Comparison of ENCODE assay signal across 17 mouse cellular contexts in genomic region chr16:38245849-38246585, GRCm38 (mm10). TPM values are rescaled to one million over a fixed set of nuclear protein-coding genes. Genes with fewer than 3 reads are reported as not detected.
"Had no signal": no experiment of that assay in that cellular context is flagged by ENCODE, and none has a peak within 500 bp of the region (broad histone marks: within the 10 kb centered on the region; RNA-seq: fewer than 3 reads in every experiment).

No protein-coding gene starts in this region.

- H3K4me3 ChIP-seq: limb, embryonic 13.5 days; liver, embryonic 15.5 days; midbrain, embryonic 10.5 days had no signal

- H3K4me1 ChIP-seq: liver, embryonic 15.5 days had no signal

- H3K4me2 ChIP-seq: limb, embryonic 13.5 days; liver, embryonic 11.5 days; liver, embryonic 15.5 days; lung, embryonic 14.5 days had no signal

- H3K9me3 ChIP-seq: limb, embryonic 13.5 days; liver, embryonic 15.5 days; midbrain, embryonic 10.5 days had no signal

- H3K27me3 ChIP-seq: limb, embryonic 13.5 days; liver, embryonic 15.5 days had no signal

- DNase-seq: kidney, adult 2 months; kidney, postnatal 25 days; layer of hippocampus, postnatal 36 days; left cerebral cortex, postnatal 4 days; lung, embryonic 14.5 days; lung, postnatal 10 days; lung, postnatal 4 days; thymus, adult 18-20 months; thymus, postnatal 25 days had no signal

- ATAC-seq: midbrain, embryonic 16.5 days had no signal

- H3K9ac ChIP-seq: limb, embryonic 13.5 days; liver, embryonic 15.5 days; lung, embryonic 14.5 days had no signal

- H3K27ac ChIP-seq: limb, embryonic 13.5 days; liver, embryonic 15.5 days; midbrain, embryonic 10.5 days had no signal

RNA-seq across cellular contexts. Expression of gene Nr1i2, which starts 48.6 kb away (rescaled TPM):
- total RNA-seq: layer of hippocampus, postnatal 36 days; left cerebral cortex, postnatal 4 days; megakaryocyte, adult 5-6 weeks; neutrophil, adult 5-6 weeks had no signal
- polyA plus RNA-seq: limb, embryonic 13.5 days; lung, embryonic 14.5 days; midbrain, embryonic 10.5 days; midbrain, embryonic 16.5 days; neural tube, embryonic 11.5 days had no signal
